Mouse (Mus musculus) colon, adult 2 months (tissue): ENCODE measurements around the gene Aox2. TPM values are rescaled to one million over a fixed set of nuclear protein-coding genes. Genes with fewer than 3 reads are reported as not detected.

Source experiments
- polyA plus RNA-seq: library from polyadenylated mRNA; depleted of rRNA; stranded (reverse); fragments of >200 nt; gene quantifications from 2 replicates; pipeline ENCODE4 v1.2.3, GENCODE M21; 2012; rRNA removed

Gene Aox2
- polyA plus RNA-seq = 0.03 TPM in 1 of 2 replicates, not detected in the other

GRCm38 (mm10) chr1:58278026-58278425 lies at the start of gene Aox2:
Aox2 (plus strand) TSS chr1:58278326.

GRCm38 (mm10) chr1:58392652-58393283 lies 114.6 kb downstream of the Aox2 start, which contains the start of gene Bzw1:
Bzw1 (plus strand) TSS chr1:58392898.

GRCm38 (mm10) chr1:58423371-58424248 lies 145.5 kb downstream of the Aox2 start, which contains the start of gene Clk1:
Clk1 (minus strand) TSS chr1:58424066.

Other genes starting within 250 kb of the Aox2 start
- gene Aox1, start 248.4 kb upstream of the Aox2 start, polyA plus RNA-seq = 0.97 and 1.2 TPM in 2 replicates
- 0.05 and 0.07 TPM in 2 replicates for gene Aox3, start 165.2 kb upstream of the Aox2 start, polyA plus RNA-seq
- not detected in 2 replicates for gene Aox4, start 67.9 kb upstream of the Aox2 start, polyA plus RNA-seq
- gene Bzw1, start 114.6 kb downstream of the Aox2 start, polyA plus RNA-seq = 14.2 and 18.8 TPM in 2 replicates
- gene Clk1, start 145.7 kb downstream of the Aox2 start, polyA plus RNA-seq = 20.4 and 24.4 TPM in 2 replicates
- 11.3 and 14.0 TPM in 2 replicates for gene Nif3l1, start 166.8 kb downstream of the Aox2 start, polyA plus RNA-seq
- gene Ppil3, start 167.2 kb downstream of the Aox2 start, polyA plus RNA-seq = 6.5 and 9.0 TPM in 2 replicates
- gene Orc2, start 226.8 kb downstream of the Aox2 start, polyA plus RNA-seq = 9.3 and 9.4 TPM in 2 replicates